Mouse (Mus musculus) spleen, adult 2 months (tissue): Measurements from ENCODE around the gene Rap1gap2.

Source experiments
- CTCF ChIP-seq: fragments of 200-500 bp; IDR thresholded peaks from 2 replicates; pipeline ENCODE4 v1.5.1; 2011; ENCODE audit warnings: mild to moderate bottlenecking, inconsistent platforms; ENCODE audit not compliant: insufficient read depth, insufficient read length, insufficient replicate concordance; ENCODE audit errors: extremely low read depth
- POLR2A ChIP-seq: fragments of 200-500 bp; IDR thresholded peaks from 2 replicates; pipeline ENCODE4 v1.6.1; 2011; ENCODE audit warnings: low read depth, low read length, inconsistent platforms

- no peak for TF ChIP-seq CTCF
- TF ChIP-seq POLR2A, result no peak
Measured at GRCm38 (mm10) chr11:74555716-74556374, 54.9 kb downstream of the Rap1gap2 start.
